Mouse (Mus musculus): ENCODE measurements around the gene Tbc1d23. TPM values are rescaled to one million over a fixed set of nuclear protein-coding genes. Genes with fewer than 3 reads are reported as not detected.
"Not testable (repeated sequence)": the region's sequence is repeated elsewhere in the genome, so short reads cannot be mapped to it uniquely, and the experiment has no call there.

Tbc1d23 gene
- polyA plus RNA-seq, 1 experiment from 2014 or later, result 26.0 TPM

GRCm38 (mm10) chr16:57175751-57176150 lies 55.6 kb downstream of the Tbc1d23 start:
- H3K9ac ChIP-seq (ENCODE audit: low read length), result no peak overlapping the region
- no peaks in the 10 kb centered on the region for H3K4me1 ChIP-seq (ENCODE audit: control insufficient read depth, insufficient read depth, low read length)
- ATAC-seq (ENCODE audit: insufficient number of reproducible peaks, low FRiP score, low TSS enrichment, low read depth) (no peak), DNase-seq (ENCODE audit: low spot score) (no peak)
- H3K9me3 ChIP-seq (ENCODE audit: control insufficient read depth, low read length), result no peaks in the 10 kb centered on the region
- no peak overlapping the region for H3K4me3 ChIP-seq (ENCODE audit: low read depth, low read length)
- no peak overlapping the region for H3K27ac ChIP-seq (replicated peaks; ENCODE audit: low read depth, low read length)
- WGBS, result 63% methylated on average over 2 of the region's 2 CpGs
- no peaks in the 10 kb centered on the region for H3K27me3 ChIP-seq (ENCODE audit: control insufficient read depth, insufficient read depth, low read length)
- H3K4me2 ChIP-seq (ENCODE audit: low read depth, severe bottlenecking), result no peak overlapping the region
- no peaks in the 10 kb centered on the region; the same call in 1 of the 2 replicates for H3K36me3 ChIP-seq (ENCODE audit: control insufficient read depth, insufficient read depth, low read length)

- H3K9ac ChIP-seq (ENCODE audit: low read length); H3K27me3 ChIP-seq (ENCODE audit: control insufficient read depth, insufficient read depth, low read length); H3K27ac ChIP-seq (replicated peaks; ENCODE audit: low read depth, low read length); H3K4me2 ChIP-seq (ENCODE audit: low read depth, severe bottlenecking); H3K36me3 ChIP-seq (ENCODE audit: control insufficient read depth, insufficient read depth, low read length); DNase-seq (ENCODE audit: low spot score); H3K4me3 ChIP-seq (ENCODE audit: low read depth, low read length); H3K9me3 ChIP-seq (ENCODE audit: control insufficient read depth, low read length); H3K4me1 ChIP-seq (ENCODE audit: control insufficient read depth, insufficient read depth, low read length); ATAC-seq (ENCODE audit: insufficient number of reproducible peaks, low FRiP score, low TSS enrichment, low read depth): not testable (repeated sequence)
Measured at GRCm38 (mm10) chr16:57174480-57174879, 56.8 kb downstream of the Tbc1d23 start.

- 90% methylated on average over 6 of the region's 6 CpGs for WGBS
- no peak for ATAC-seq (ENCODE audit: insufficient number of reproducible peaks, low FRiP score, low TSS enrichment, low read depth)
Measured at GRCm38 (mm10) chr16:57171570-57171969, 59.7 kb downstream of the Tbc1d23 start.

GRCm38 (mm10) chr16:57171161-57171560 lies 60.1 kb downstream of the Tbc1d23 start:
- 93% methylated on average over 8 of the region's 8 CpGs for WGBS
- Histone ChIP-seq H3K27ac (replicated peaks; ENCODE audit: low read depth, low read length) (no peak overlapping the region), H3K4me2 (ENCODE audit: low read depth, severe bottlenecking) (no peak overlapping the region), H3K4me1 (ENCODE audit: control insufficient read depth, insufficient read depth, low read length) (no peaks in the 10 kb centered on the region), H3K4me3 (ENCODE audit: low read depth, low read length) (no peak overlapping the region), H3K36me3 (ENCODE audit: control insufficient read depth, insufficient read depth, low read length) (no peaks in the 10 kb centered on the region; the same call in 1 of the 2 replicates), H3K9ac (ENCODE audit: low read length) (no peak overlapping the region), H3K9me3 (ENCODE audit: control insufficient read depth, low read length) (no peaks in the 10 kb centered on the region), H3K27me3 (ENCODE audit: control insufficient read depth, insufficient read depth, low read length) (no peaks in the 10 kb centered on the region)
- no peak for DNase-seq (ENCODE audit: low spot score)
- no peak for ATAC-seq (ENCODE audit: insufficient number of reproducible peaks, low FRiP score, low TSS enrichment, low read depth)

More at GRCm38 (mm10) chr16:57171570-57171969, 59.7 kb downstream of the Tbc1d23 start:
- DNase-seq (ENCODE audit: low spot score), result no peak
- no peak overlapping the region for H3K9ac ChIP-seq (ENCODE audit: low read length)
- no peaks in the 10 kb centered on the region for H3K27me3 ChIP-seq (ENCODE audit: control insufficient read depth, insufficient read depth, low read length)
- no peak overlapping the region for H3K27ac ChIP-seq (replicated peaks; ENCODE audit: low read depth, low read length)
- H3K36me3 ChIP-seq (ENCODE audit: control insufficient read depth, insufficient read depth, low read length), result no peaks in the 10 kb centered on the region; the same call in 1 of the 2 replicates
- no peaks in the 10 kb centered on the region for H3K4me1 ChIP-seq (ENCODE audit: control insufficient read depth, insufficient read depth, low read length)
- H3K4me3 ChIP-seq (ENCODE audit: low read depth, low read length), result no peak overlapping the region
- no peaks in the 10 kb centered on the region for H3K9me3 ChIP-seq (ENCODE audit: control insufficient read depth, low read length)
- no peak overlapping the region for H3K4me2 ChIP-seq (ENCODE audit: low read depth, severe bottlenecking)

GRCm38 (mm10) chr16:57168236-57168635 lies 63.1 kb downstream of the Tbc1d23 start:
- H3K27ac ChIP-seq (replicated peaks; ENCODE audit: low read depth, low read length), result no peak overlapping the region
- H3K4me1 ChIP-seq (ENCODE audit: control insufficient read depth, insufficient read depth, low read length), result no peaks in the 10 kb centered on the region
- H3K9ac ChIP-seq (ENCODE audit: low read length), result no peak overlapping the region
- H3K9me3 ChIP-seq (ENCODE audit: control insufficient read depth, low read length), result no peaks in the 10 kb centered on the region
- no peaks in the 10 kb centered on the region; the same call in 1 of the 2 replicates for H3K36me3 ChIP-seq (ENCODE audit: control insufficient read depth, insufficient read depth, low read length)
- ATAC-seq (ENCODE audit: insufficient number of reproducible peaks, low FRiP score, low TSS enrichment, low read depth), result no peak
- no peaks in the 10 kb centered on the region for H3K27me3 ChIP-seq (ENCODE audit: control insufficient read depth, insufficient read depth, low read length)
- no peak for DNase-seq (ENCODE audit: low spot score)
- H3K4me3 ChIP-seq (ENCODE audit: low read depth, low read length), result no peak overlapping the region
- WGBS, result 81% methylated on average over 4 of the region's 4 CpGs
- H3K4me2 ChIP-seq (ENCODE audit: low read depth, severe bottlenecking), result no peak overlapping the region

- 29% methylated on average over 5 of the region's 5 CpGs for WGBS
- H3K36me3 ChIP-seq (ENCODE audit: control insufficient read depth, insufficient read depth, low read length), result no peaks in the 10 kb centered on the region; the same call in 1 of the 2 replicates
- H3K27ac ChIP-seq (replicated peaks; ENCODE audit: low read depth, low read length), result no peak overlapping the region
- ATAC-seq (ENCODE audit: insufficient number of reproducible peaks, low FRiP score, low TSS enrichment, low read depth), result peak; percentile 45; the same call in 1 of the 2 replicates
- DNase-seq (ENCODE audit: low spot score), result no peak
- no peaks in the 10 kb centered on the region for H3K27me3 ChIP-seq (ENCODE audit: control insufficient read depth, insufficient read depth, low read length)
- H3K4me2 ChIP-seq (ENCODE audit: low read depth, severe bottlenecking), result peak overlapping the region; percentile 71
- peak overlapping the region; percentile 80; the same call in 1 of the 2 replicates for H3K9ac ChIP-seq (ENCODE audit: low read length)
- no peaks in the 10 kb centered on the region for H3K9me3 ChIP-seq (ENCODE audit: control insufficient read depth, low read length)
- H3K4me3 ChIP-seq (ENCODE audit: low read depth, low read length), result peak overlapping the region; percentile 84
- H3K4me1 ChIP-seq (ENCODE audit: control insufficient read depth, insufficient read depth, low read length), result no peaks in the 10 kb centered on the region
Measured at GRCm38 (mm10) chr16:57167514-57167912, 63.8 kb downstream of the Tbc1d23 start.

- no peaks in the 10 kb centered on the region for H3K36me3 ChIP-seq (ENCODE audit: control insufficient read depth, insufficient read depth, low read length)
- ATAC-seq (ENCODE audit: insufficient number of reproducible peaks, low FRiP score, low TSS enrichment, low read depth) (peak; percentile 99), DNase-seq (ENCODE audit: low spot score) (peak; percentile 97)
- H3K4me2 ChIP-seq (ENCODE audit: low read depth, severe bottlenecking), result peak within 1 kb of the TSS; percentile 71
- WGBS, result under 1% methylated on average over 58 of the region's 58 CpGs
- peak within 1 kb of the TSS; percentile 80 for H3K9ac ChIP-seq (ENCODE audit: low read length)
- H3K4me1 ChIP-seq (ENCODE audit: control insufficient read depth, insufficient read depth, low read length), result no peaks in the 10 kb centered on the region
- H3K27ac ChIP-seq (replicated peaks; ENCODE audit: low read depth, low read length), result peak within 1 kb of the TSS; percentile 85
- peak within 1 kb of the TSS; percentile 84 for H3K4me3 ChIP-seq (ENCODE audit: low read depth, low read length)
- H3K9me3 ChIP-seq (ENCODE audit: control insufficient read depth, low read length), result no peaks in the 10 kb centered on the region
- no peaks in the 10 kb centered on the region for H3K27me3 ChIP-seq (ENCODE audit: control insufficient read depth, insufficient read depth, low read length)
Measured at GRCm38 (mm10) chr16:57166611-57167513, 64.4 kb downstream of the Tbc1d23 start, which contains the start of gene Nit2. Nit2 (minus strand) TSS chr16:57167341.

- H3K9me3 ChIP-seq (ENCODE audit: control insufficient read depth, low read length), result no peaks in the 10 kb centered on the region
- no peak overlapping the region for H3K9ac ChIP-seq (ENCODE audit: low read length)
- H3K4me2 ChIP-seq (ENCODE audit: low read depth, severe bottlenecking), result peak overlapping the region; percentile 71; the same call in 1 of the 2 replicates
- no peaks in the 10 kb centered on the region for H3K4me1 ChIP-seq (ENCODE audit: control insufficient read depth, insufficient read depth, low read length)
- no peak for ATAC-seq (ENCODE audit: insufficient number of reproducible peaks, low FRiP score, low TSS enrichment, low read depth)
- peak overlapping the region; percentile 84 for H3K4me3 ChIP-seq (ENCODE audit: low read depth, low read length)
- no peak overlapping the region for H3K27ac ChIP-seq (replicated peaks; ENCODE audit: low read depth, low read length)
- H3K36me3 ChIP-seq (ENCODE audit: control insufficient read depth, insufficient read depth, low read length), result no peaks in the 10 kb centered on the region
- 89% methylated on average over 6 of the region's 6 CpGs for WGBS
- DNase-seq (ENCODE audit: low spot score), result no peak
- H3K27me3 ChIP-seq (ENCODE audit: control insufficient read depth, insufficient read depth, low read length), result no peaks in the 10 kb centered on the region
Measured at GRCm38 (mm10) chr16:57166086-57166485, 65.2 kb downstream of the Tbc1d23 start.

Measured in limb, embryonic 11.5 days (tissue).